Mouse (Mus musculus) right cerebral cortex, postnatal 14 days (tissue): ENCODE measurements at regions not wholly inside any gene's neighbourhood (a gene's known extent, or its start where the extent isn't known, plus 50 kb on each side); places are given as distances from the start of the nearest gene placed in this dataset.
A peak's percentile ranks its signal among the peaks of the same experiment; 100 is the strongest.

Source experiments
- DNase-seq: peaks from one replicate; pipeline ENCODE4 v3.0.0; 2022

GRCm38 (mm10) chr16:69800955-69801598, 62.5 kb downstream of the Speer2 start:
- DNase-seq: no peak

DNA sequence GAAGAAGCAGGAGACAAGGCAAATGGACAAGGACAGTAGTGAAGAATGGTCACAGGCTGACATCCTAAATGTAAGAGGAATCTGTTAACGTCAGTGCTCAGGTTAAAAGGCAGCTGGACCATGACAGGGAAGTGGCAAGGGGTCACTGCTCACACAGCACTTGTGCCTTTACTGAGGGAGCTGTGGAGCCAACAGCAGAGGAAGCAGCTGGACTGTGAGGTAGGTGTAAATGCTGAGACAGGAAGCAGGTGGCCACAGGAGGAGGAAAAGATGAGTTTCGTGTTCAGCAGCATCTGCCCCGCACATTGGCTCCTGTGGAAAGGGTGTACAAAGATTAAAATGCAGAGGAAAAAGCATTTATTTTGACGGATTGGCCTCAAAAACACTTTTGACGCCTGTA, 67.2 kb downstream of the Speer2 start:
- no peak for DNase-seq

- DNase-seq: no peak
These were observed 72.9 kb downstream of the Speer2 start for GRCm38 (mm10) chr16:69790671-69791070.

DNA sequence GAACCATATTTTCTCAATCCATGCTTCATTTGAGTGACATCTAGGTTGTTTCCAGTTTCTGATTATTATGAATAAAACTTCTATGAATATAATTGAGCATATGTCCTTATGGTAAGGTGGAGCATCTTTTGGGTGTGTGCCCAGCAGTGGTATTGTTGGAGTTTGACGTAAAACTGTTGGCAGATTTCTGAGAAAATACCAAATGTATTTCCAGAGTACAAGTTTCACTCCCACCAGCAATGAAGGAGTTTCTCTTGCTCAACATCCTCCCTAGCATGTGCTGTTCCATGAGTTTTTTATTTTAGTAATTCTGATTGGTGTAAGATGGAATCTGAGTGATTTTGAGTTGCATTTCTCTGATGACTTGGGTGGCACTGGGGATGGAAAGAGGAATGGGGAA, 92.8 kb downstream of the Speer2 start:
- DNase-seq: peak; percentile 14
